Mouse (Mus musculus) midbrain, embryonic 12.5 days (tissue): ENCODE results near the gene Olfr1366. TPM values are rescaled to one million over a fixed set of nuclear protein-coding genes. Genes with fewer than 3 reads are reported as not detected.

Experiments used
- ATAC-seq: fragments of 200-750 bp; cut with Nextera tagmentation; 2 replicates; pipeline ENCODE4 v1.8.0; 2017; ENCODE audit warnings: low read depth, moderate TSS enrichment, moderate library complexity; ENCODE audit not compliant: low FRiP score
- H3K27ac ChIP-seq: fragments of 300-500 bp; sonication (generic); replicated peaks from 2 replicates; pipeline ENCODE4 v1.5.1; 2016; ENCODE audit warnings: mild to moderate bottlenecking
- H3K27me3 ChIP-seq: fragments of 300-500 bp; sonication (generic); 2 replicates; pipeline ENCODE4 v1.6.1; 2016; ENCODE audit warnings: mild to moderate bottlenecking
- H3K36me3 ChIP-seq: fragments of 300-500 bp; sonication (generic); 2 replicates; pipeline ENCODE4 v1.6.1; 2016
- H3K4me1 ChIP-seq: fragments of 300-500 bp; sonication (generic); 2 replicates; pipeline ENCODE4 v1.6.1; 2016
- H3K4me2 ChIP-seq: fragments of 300-500 bp; sonication (generic); replicated peaks from 2 replicates; pipeline ENCODE4 v1.6.1; 2016; ENCODE audit warnings: mild to moderate bottlenecking, moderate library complexity
- H3K4me3 ChIP-seq: fragments of 300-500 bp; sonication (generic); 2 replicates; pipeline ENCODE4 v1.5.1; 2016; ENCODE audit warnings: mild to moderate bottlenecking
- H3K9ac ChIP-seq: fragments of 300-500 bp; sonication (generic); replicated peaks from 2 replicates; pipeline ENCODE4 v1.6.1; 2016; ENCODE audit warnings: mild to moderate bottlenecking, moderate library complexity
- H3K9me3 ChIP-seq: fragments of 300-500 bp; sonication (generic); 2 replicates; pipeline ENCODE4 v1.6.1; 2016; ENCODE audit warnings: mild to moderate bottlenecking
- WGBS: fragments of 180-500 bp; shearing (Covaris S2); methylation state at CpG from one replicate; pipeline ENCODE4 v1.1.7; 2016; 5-methylcytosine and 5-hydroxymethylcytosine counted together
- polyA plus RNA-seq: library from polyadenylated mRNA; unstranded; fragments of >200 nt; fragmentation: Nextera tagmentation; extraction: Ambion mirVana; gene quantifications from 2 replicates; pipeline ENCODE4 v1.2.1, GENCODE M21; 2016

The Olfr1366 gene
- polyA plus RNA-seq, 1 experiment from 2014 or later = 0.22 TPM

GRCm38 (mm10) chr13:21492847-21493246 is 49.8 kb downstream of the Olfr1366 start:
- Histone ChIP-seq H3K27ac (no peak overlapping the region), H3K9me3 (no peaks in the 10 kb centered on the region), H3K36me3 (no peaks in the 10 kb centered on the region), H3K4me1 (no peaks in the 10 kb centered on the region), H3K4me2 (no peak overlapping the region), H3K27me3 (no peaks in the 10 kb centered on the region), H3K9ac (no peak overlapping the region), H3K4me3 (no peak overlapping the region)
- WGBS = 94% methylated on average over 5 of the region's 5 CpGs
- ATAC-seq = no peak

GRCm38 (mm10) chr13:21486881-21487280 is 55.7 kb downstream of the Olfr1366 start:
- Histone ChIP-seq H3K4me3 (no peak overlapping the region), H3K9ac (no peak overlapping the region), H3K9me3 (no peaks in the 10 kb centered on the region), H3K27ac (no peak overlapping the region), H3K36me3 (peaks cover 14% of the 10 kb centered on the region), H3K4me1 (no peaks in the 10 kb centered on the region), H3K4me2 (no peak overlapping the region), H3K27me3 (no peaks in the 10 kb centered on the region)
- ATAC-seq = no peak
- 94% methylated on average over 1 of the region's 1 CpGs for WGBS

Other genes starting within 250 kb of the Olfr1366 start
- gene Gpx6, start 230.7 kb downstream of the Olfr1366 start, polyA plus RNA-seq = not detected in 2 replicates
- gene Olfr1367, start 195.9 kb downstream of the Olfr1366 start, polyA plus RNA-seq = not detected in 2 replicates
- gene Zscan12, start 180.0 kb downstream of the Olfr1366 start, polyA plus RNA-seq = 20.3 and 20.7 TPM in 2 replicates
- gene Zkscan3, start 140.1 kb downstream of the Olfr1366 start, polyA plus RNA-seq = 99.0 and 100 TPM in 2 replicates
- 5.1 and 6.8 TPM in 2 replicates for gene Pgbd1, start 101.8 kb downstream of the Olfr1366 start, polyA plus RNA-seq
- gene Zscan26, start 89.1 kb downstream of the Olfr1366 start, polyA plus RNA-seq = 24.4 and 24.6 TPM in 2 replicates
- gene Nkapl, start 74.3 kb downstream of the Olfr1366 start, polyA plus RNA-seq = 2.5 and 2.9 TPM in 2 replicates
- gene Zkscan4, start 63.9 kb downstream of the Olfr1366 start, polyA plus RNA-seq = 6.8 and 7.4 TPM in 2 replicates
- gene Gm10065, start 63.4 kb downstream of the Olfr1366 start, polyA plus RNA-seq = not detected in 2 replicates
- 0.30 and 0.47 TPM in 2 replicates for gene AK157302, start 47.6 kb downstream of the Olfr1366 start, polyA plus RNA-seq
- 3.2 and 4.4 TPM in 2 replicates for gene Gm11273, start 41.4 kb downstream of the Olfr1366 start, polyA plus RNA-seq
- 8.9 and 9.2 TPM in 2 replicates for gene Zkscan8, start 11.7 kb downstream of the Olfr1366 start, polyA plus RNA-seq
- not detected in 2 replicates for gene Olfr1535, start 17.1 kb upstream of the Olfr1366 start, polyA plus RNA-seq
- not detected in 2 replicates for gene Olfr1364, start 39.0 kb upstream of the Olfr1366 start, polyA plus RNA-seq
- gene Olfr1362, start 71.2 kb upstream of the Olfr1366 start, polyA plus RNA-seq = not detected in 2 replicates
- not detected in 2 replicates for gene Olfr11, start 99.7 kb upstream of the Olfr1366 start, polyA plus RNA-seq
- gene Olfr1361, start 120.6 kb upstream of the Olfr1366 start, polyA plus RNA-seq = not detected in 2 replicates
- not detected in 2 replicates for gene Olfr1360, start 134.6 kb upstream of the Olfr1366 start, polyA plus RNA-seq
- not detected in 2 replicates for gene Olfr1359, start 155.3 kb upstream of the Olfr1366 start, polyA plus RNA-seq
- gene Hist1h2bl, start 173.3 kb upstream of the Olfr1366 start, polyA plus RNA-seq = 2.2 and 3.1 TPM in 2 replicates
- gene Hist1h2ai, start 173.6 kb upstream of the Olfr1366 start, polyA plus RNA-seq = 21.4 and 30.7 TPM in 2 replicates
- gene Hist1h3h, start 174.9 kb upstream of the Olfr1366 start, polyA plus RNA-seq = 6.0 and 10.1 TPM in 2 replicates
- 5.8 TPM in 2 replicates for gene Hist1h2bm, start 179.2 kb upstream of the Olfr1366 start, polyA plus RNA-seq
- gene Hist1h4j, start 192.3 kb upstream of the Olfr1366 start, polyA plus RNA-seq = 0.97 and 1.4 TPM in 2 replicates
- gene Hist1h4k, start 207.7 kb upstream of the Olfr1366 start, polyA plus RNA-seq = 2.9 and 3.5 TPM in 2 replicates
- gene Hist1h2ak, start 211.0 kb upstream of the Olfr1366 start, polyA plus RNA-seq = 26.9 and 43.2 TPM in 2 replicates
- gene Hist1h2bn, start 211.3 kb upstream of the Olfr1366 start, polyA plus RNA-seq = 3.9 and 6.3 TPM in 2 replicates
- gene Hist1h1b, start 237.8 kb upstream of the Olfr1366 start, polyA plus RNA-seq = 30.4 and 37.6 TPM in 2 replicates
- 155 and 164 TPM in 2 replicates for gene Hist1h3i, start 240.6 kb upstream of the Olfr1366 start, polyA plus RNA-seq
- 6.1 and 12.2 TPM in 2 replicates for gene Hist1h2an, start 244.4 kb upstream of the Olfr1366 start, polyA plus RNA-seq
- 1.9 and 2.4 TPM in 2 replicates for gene Hist1h2bp, start 244.7 kb upstream of the Olfr1366 start, polyA plus RNA-seq